Mouse (Mus musculus) hindbrain, postnatal 0 days (tissue): Measurements from ENCODE around the gene Traf5. TPM values are rescaled to one million over a fixed set of nuclear protein-coding genes. Genes with fewer than 3 reads are reported as not detected.

Experiments used
- ATAC-seq: fragments of 200-750 bp; cut with Nextera tagmentation; 2 replicates; pipeline ENCODE4 v1.8.0; 2017; ENCODE audit warnings: mild to moderate bottlenecking, moderate TSS enrichment, moderate library complexity
- DNase-seq: peaks from one replicate; pipeline ENCODE4 v3.0.0-alpha.2; 2015; ENCODE audit warnings: low spot score
- H3K27ac ChIP-seq: fragments of 300-500 bp; sonication (generic); 2 replicates; pipeline ENCODE4 v1.5.1; 2014; ENCODE audit warnings: mild to moderate bottlenecking
- H3K27me3 ChIP-seq: fragments of 300-500 bp; sonication (generic); 2 replicates; pipeline ENCODE4 v1.6.1; 2014; ENCODE audit warnings: low read length, mixed read lengths; ENCODE audit not compliant: insufficient read depth
- H3K36me3 ChIP-seq: fragments of 300-500 bp; sonication (generic); 2 replicates; pipeline ENCODE4 v1.6.1; 2014; ENCODE audit warnings: low read length, mixed read lengths; ENCODE audit not compliant: insufficient read depth
- H3K4me1 ChIP-seq: fragments of 300-500 bp; sonication (generic); 2 replicates; pipeline ENCODE4 v1.6.1; 2014; ENCODE audit warnings: antibody characterized with exemption, low read length, mixed read lengths; ENCODE audit not compliant: insufficient read depth
- H3K4me2 ChIP-seq: fragments of 300-500 bp; sonication (generic); 2 replicates; pipeline ENCODE4 v1.6.1; 2014; ENCODE audit warnings: low read depth, mild to moderate bottlenecking, low read length, moderate library complexity, mixed read lengths
- H3K4me3 ChIP-seq: fragments of 300-500 bp; sonication (generic); 2 replicates; pipeline ENCODE4 v1.5.1; 2014; ENCODE audit warnings: low read length
- H3K9ac ChIP-seq: fragments of 300-500 bp; sonication (generic); replicated peaks from 2 replicates; pipeline ENCODE4 v1.6.1; 2014; ENCODE audit warnings: mild to moderate bottlenecking, low read length, moderate library complexity, mixed read lengths
- H3K9me3 ChIP-seq: fragments of 300-500 bp; sonication (generic); 2 replicates; pipeline ENCODE4 v1.6.1; 2016; ENCODE audit warnings: low read length, mixed read lengths
- CTCF ChIP-seq: IDR thresholded peaks from 2 replicates; pipeline ENCODE4 v1.5.1; 2016; ENCODE audit warnings: antibody characterized with exemption, control low read depth, low read depth
- WGBS: fragments of 180-500 bp; shearing (Covaris S2); extraction: QIAGEN DNeasy Blood & Tissue Kit; methylation state at CpG from one replicate; pipeline ENCODE4 v1.1.7; 2014; 5-methylcytosine and 5-hydroxymethylcytosine counted together
- polyA plus RNA-seq: library from polyadenylated mRNA; unstranded; fragments of >200 nt; fragmentation: Nextera tagmentation; extraction: Ambion mirVana; gene quantifications from 2 replicates; pipeline ENCODE4 v1.2.1, GENCODE M21; 2015
- total RNA-seq: library from RNA; depleted of rRNA; stranded (reverse); fragments of >200 nt; gene quantifications from 2 replicates; pipeline ENCODE4 v1.2.3, GENCODE M21; 2014

Traf5 gene
- total and polyA plus RNA-seq, 2 experiments from 2014 or later = 1.4 to 7.3 TPM

GRCm38 (mm10) chr1:192105902-192106389, 13.6 kb upstream of the Traf5 start:
- ATAC-seq = no peak
- peaks cover 34% of the 10 kb centered on the region for H3K36me3 ChIP-seq
- no peaks in the 10 kb centered on the region for H3K4me1 ChIP-seq
- DNase-seq = no peak
- H3K27me3 ChIP-seq = no peaks in the 10 kb centered on the region
- TF ChIP-seq CTCF = no peak
- no peaks in the 10 kb centered on the region for H3K9me3 ChIP-seq
- no peak overlapping the region for H3K27ac ChIP-seq
- WGBS = 79% methylated on average over 4 of the region's 4 CpGs
- no peak overlapping the region for H3K4me2 ChIP-seq
- H3K9ac ChIP-seq = no peak overlapping the region
- no peak overlapping the region for H3K4me3 ChIP-seq

- no peaks in the 10 kb centered on the region for H3K9me3 ChIP-seq
- ATAC-seq (no peak), DNase-seq (no peak)
- H3K9ac ChIP-seq = no peak overlapping the region
- H3K36me3 ChIP-seq = peaks cover 29% of the 10 kb centered on the region; the same call in 1 of the 2 replicates
- no peak for TF ChIP-seq CTCF
- no peak overlapping the region for H3K4me2 ChIP-seq
- no peak overlapping the region for H3K27ac ChIP-seq
- WGBS = 98% methylated on average over 9 of the region's 9 CpGs
- no peaks in the 10 kb centered on the region for H3K27me3 ChIP-seq
- no peaks in the 10 kb centered on the region for H3K4me1 ChIP-seq
- H3K4me3 ChIP-seq = no peak overlapping the region
Observed at GRCm38 (mm10) chr1:192104021-192104420, 11.7 kb upstream of the Traf5 start.

GRCm38 (mm10) chr1:192103176-192103575, 10.8 kb upstream of the Traf5 start:
- DNase-seq (no peak), ATAC-seq (no peak)
- 58% methylated on average over 6 of the region's 6 CpGs for WGBS
- H3K9ac ChIP-seq = no peak overlapping the region
- H3K36me3 ChIP-seq = peaks cover 29% of the 10 kb centered on the region; the same call in 1 of the 2 replicates
- no peaks in the 10 kb centered on the region for H3K9me3 ChIP-seq
- no peak overlapping the region for H3K4me2 ChIP-seq
- H3K27me3 ChIP-seq = no peaks in the 10 kb centered on the region
- no peak overlapping the region for H3K27ac ChIP-seq
- no peak overlapping the region for H3K4me3 ChIP-seq
- H3K4me1 ChIP-seq = no peaks in the 10 kb centered on the region
- TF ChIP-seq CTCF = no peak

GRCm38 (mm10) chr1:192101359-192101758, 9.0 kb upstream of the Traf5 start:
- DNase-seq (no peak), ATAC-seq (no peak)
- Histone ChIP-seq H3K27ac (no peak overlapping the region), H3K4me1 (no peaks in the 10 kb centered on the region), H3K4me3 (no peak overlapping the region), H3K4me2 (no peak overlapping the region), H3K9ac (no peak overlapping the region), H3K36me3 (peaks cover 26% of the 10 kb centered on the region; the same call in 1 of the 2 replicates), H3K9me3 (no peaks in the 10 kb centered on the region), H3K27me3 (no peaks in the 10 kb centered on the region)
- TF ChIP-seq CTCF = no peak
- WGBS = 87% methylated on average over 8 of the region's 8 CpGs

GRCm38 (mm10) chr1:192100742-192101141, 8.4 kb upstream of the Traf5 start:
- H3K27ac ChIP-seq = no peak overlapping the region
- ATAC-seq (no peak), DNase-seq (no peak)
- no peak for TF ChIP-seq CTCF
- no peaks in the 10 kb centered on the region for H3K9me3 ChIP-seq
- H3K4me1 ChIP-seq = no peaks in the 10 kb centered on the region
- no peak overlapping the region for H3K4me3 ChIP-seq
- no peaks in the 10 kb centered on the region for H3K27me3 ChIP-seq
- H3K4me2 ChIP-seq = no peak overlapping the region
- peaks cover 26% of the 10 kb centered on the region; the same call in 1 of the 2 replicates for H3K36me3 ChIP-seq
- 96% methylated on average over 11 of the region's 11 CpGs for WGBS
- H3K9ac ChIP-seq = no peak overlapping the region

- TF ChIP-seq CTCF = no peak
- 94% methylated on average over 5 of the region's 5 CpGs for WGBS
- ATAC-seq = no peak
Observed at GRCm38 (mm10) chr1:192095626-192096025, 3.3 kb upstream of the Traf5 start.

GRCm38 (mm10) chr1:192094451-192095170, 2.3 kb upstream of the Traf5 start:
- ATAC-seq (no peak), DNase-seq (peak; percentile 78)
- Histone ChIP-seq H3K27ac (no peak overlapping the region), H3K4me3 (no peak overlapping the region), H3K9ac (no peak overlapping the region), H3K36me3 (0 out of 2 replicates have a peak, but pooled peaks cover 3% of the 10 kb centered on the region), H3K9me3 (no peaks in the 10 kb centered on the region), H3K4me2 (no peak overlapping the region), H3K27me3 (peaks cover 10% of the 10 kb centered on the region; the same call in 1 of the 2 replicates), H3K4me1 (no peaks in the 10 kb centered on the region)
- TF ChIP-seq CTCF = peak; percentile 81
- WGBS = 60% methylated on average over 13 of the region's 13 CpGs

More at GRCm38 (mm10) chr1:192095626-192096025, 3.3 kb upstream of the Traf5 start:
- Histone ChIP-seq H3K4me3 (no peak overlapping the region), H3K27me3 (peaks cover 8% of the 10 kb centered on the region; the same call in 1 of the 2 replicates), H3K27ac (no peak overlapping the region), H3K9me3 (no peaks in the 10 kb centered on the region), H3K4me1 (no peaks in the 10 kb centered on the region), H3K9ac (no peak overlapping the region), H3K4me2 (no peak overlapping the region), H3K36me3 (peaks cover 5% of the 10 kb centered on the region; the same call in 1 of the 2 replicates)
- no peak for DNase-seq
